Mouse (Mus musculus): ENCODE measurements around the gene Tradd.
"Not testable (repeated sequence)": the region's sequence is repeated elsewhere in the genome, so short reads cannot be mapped to it uniquely, and the experiment has no call there.

Tradd gene

GRCm38 (mm10) chr8:105295256-105295655, 30.8 kb upstream of the Tradd start:
- no peak for DNase-seq (ENCODE audit: low spot score in 2 of 2)

GRCm38 (mm10) chr8:105294776-105295175, 30.4 kb upstream of the Tradd start:
- no peak for DNase-seq (ENCODE audit: low spot score in 2 of 2)

GRCm38 (mm10) chr8:105293405-105293804, 29.0 kb upstream of the Tradd start:
- no peak for DNase-seq (ENCODE audit: low spot score in 2 of 2)

GRCm38 (mm10) chr8:105292471-105292870, 28.1 kb upstream of the Tradd start:
- DNase-seq (ENCODE audit: low spot score in 2 of 2): no peak

DNA sequence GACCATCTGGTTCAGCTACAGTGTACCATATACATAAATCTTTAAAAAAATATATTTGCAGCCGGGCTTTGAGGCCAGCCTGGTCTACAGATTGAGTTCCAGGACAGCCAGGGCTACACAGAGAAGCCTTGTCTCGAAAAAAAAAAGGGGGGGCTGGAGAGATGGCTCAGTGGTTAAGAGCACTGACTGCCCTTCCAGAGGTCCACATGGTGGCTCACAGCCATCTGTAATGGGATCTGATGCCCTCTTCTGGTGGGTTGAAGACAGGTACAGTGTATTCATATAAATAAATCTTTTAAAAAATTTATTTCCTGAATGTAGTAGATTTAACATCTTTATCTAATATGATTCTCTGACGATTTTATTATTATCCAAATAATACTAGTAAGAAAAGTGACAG, 27.4 kb upstream of the Tradd start:
- DNase-seq (ENCODE audit: low spot score in 2 of 2): not testable (repeated sequence)

GRCm38 (mm10) chr8:105291364-105291763, 27.0 kb upstream of the Tradd start:
- not testable (repeated sequence) for DNase-seq (ENCODE audit: low spot score in 2 of 2)

- DNase-seq (ENCODE audit: low spot score in 2 of 2): peak; percentile 80 to 83
Measured at GRCm38 (mm10) chr8:105290554-105291314, 26.3 kb upstream of the Tradd start.

DNA sequence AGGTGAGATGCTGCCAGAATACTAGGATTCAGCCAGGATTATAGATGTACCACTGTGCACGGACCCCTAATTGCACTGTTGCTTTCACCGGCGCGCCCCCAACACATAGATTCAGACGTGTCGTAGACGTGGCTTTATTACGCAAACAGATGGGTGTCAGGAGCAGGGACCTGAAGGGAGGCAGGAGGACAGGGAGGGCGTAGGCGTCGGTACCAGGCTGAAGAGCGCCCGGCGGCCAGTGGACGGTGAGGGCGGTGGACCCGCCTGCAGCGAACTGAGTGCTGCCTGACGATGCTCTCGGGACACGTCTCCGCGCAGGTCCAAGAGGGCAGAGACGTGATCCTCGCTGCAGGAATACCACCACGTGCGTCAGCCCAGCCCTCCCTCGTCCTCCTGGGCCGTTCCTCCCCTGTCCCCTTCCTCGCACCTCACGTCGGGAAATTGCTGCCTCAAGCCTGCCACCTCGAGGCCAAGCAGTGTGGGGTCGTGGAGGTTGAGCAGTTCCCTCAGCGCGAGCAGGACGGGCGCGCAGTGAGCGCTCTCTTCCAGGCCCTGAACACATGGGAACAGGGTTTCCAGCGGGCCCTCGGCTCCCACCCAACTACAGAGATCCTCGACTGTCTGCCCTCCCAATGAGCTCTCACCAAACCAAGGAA, 25.5 kb upstream of the Tradd start, which contains the start of gene 4931428F04Rik:
4931428F04Rik (minus strand) TSS at position 60 of the 656 bp plus-strand sequence.
- DNase-seq (ENCODE audit: low spot score in 2 of 2): peak in 1 of 2 experiments; percentile 30

DNA sequence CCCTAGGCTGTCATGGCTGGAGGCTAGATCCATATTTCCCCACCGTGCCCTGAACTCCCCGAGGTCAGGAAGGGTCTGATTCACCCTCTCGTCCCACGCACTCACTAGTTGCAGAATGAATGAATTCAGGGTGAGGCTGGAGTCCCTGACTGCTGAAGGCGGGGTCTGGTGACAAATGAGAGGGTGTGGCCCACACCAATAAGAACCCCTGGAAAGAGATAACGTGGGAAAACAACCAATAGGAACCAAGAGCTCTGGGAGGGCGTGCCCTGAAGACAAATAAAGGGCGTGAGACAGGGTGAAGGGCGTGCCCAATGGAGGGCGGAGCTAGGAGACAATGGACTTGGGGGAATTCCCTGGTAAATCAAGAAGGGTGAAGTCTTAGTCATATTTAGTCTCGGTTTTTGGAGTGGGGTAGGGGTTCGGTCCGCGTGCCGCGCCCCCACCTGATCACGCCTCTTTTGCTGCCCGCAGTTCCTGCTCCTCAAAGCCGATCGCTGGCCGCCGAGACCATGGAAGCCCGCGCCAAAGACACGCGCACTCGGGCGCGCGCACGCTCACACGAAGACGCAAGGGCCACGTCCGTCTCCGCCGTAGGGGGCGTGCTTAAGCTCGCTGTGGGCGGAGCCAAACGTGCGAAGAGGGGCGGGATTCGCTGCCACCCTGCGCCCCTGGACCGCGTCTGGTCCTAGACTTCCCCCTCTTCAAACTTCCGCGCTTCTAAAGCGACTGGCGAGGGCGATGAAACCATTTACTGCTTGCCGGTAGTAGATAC, 24.7 kb upstream of the Tradd start:
- DNase-seq (ENCODE audit: low spot score in 2 of 2): peak; percentile 94

DNA sequence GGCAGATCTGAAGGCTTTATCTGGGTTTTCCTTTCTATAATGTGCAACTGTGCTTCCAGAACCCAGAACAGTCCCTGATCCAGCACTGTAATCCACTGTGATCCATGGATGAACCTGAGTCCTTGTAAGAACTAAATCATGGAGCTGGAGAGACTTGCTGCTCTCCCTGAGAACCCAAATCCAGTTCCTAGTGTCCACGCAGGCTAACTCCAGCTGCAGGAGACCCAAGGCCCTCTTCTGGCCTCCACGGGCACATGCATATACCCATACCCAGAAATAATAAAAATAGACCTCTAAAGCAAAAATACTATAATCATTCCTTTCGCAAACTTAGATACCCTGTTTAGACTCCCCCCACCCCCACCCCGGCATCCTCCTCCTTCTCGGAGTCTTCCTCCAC, 23.8 kb upstream of the Tradd start:
- no peak for DNase-seq (ENCODE audit: low spot score in 2 of 2)

DNA sequence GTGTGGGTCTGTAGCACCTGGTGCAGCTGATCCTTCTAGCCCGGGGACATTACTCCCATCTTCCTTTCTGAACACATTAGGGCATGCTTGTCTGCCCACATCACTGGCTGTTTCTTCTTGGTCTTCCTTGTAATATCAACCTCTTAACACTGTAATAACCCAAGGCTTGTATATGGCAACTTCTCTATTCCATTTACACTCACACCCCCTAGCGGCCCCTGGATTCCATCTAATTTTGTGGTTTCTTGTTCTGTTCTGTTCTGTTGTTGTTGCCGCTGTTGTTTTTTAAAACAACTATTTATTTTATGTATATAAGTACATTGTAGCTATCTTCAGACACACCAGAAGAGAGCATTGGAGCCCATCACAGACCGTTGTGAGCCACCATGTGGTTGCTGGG, 22.5 kb upstream of the Tradd start:
- no peak for DNase-seq (ENCODE audit: low spot score in 2 of 2)

DNA sequence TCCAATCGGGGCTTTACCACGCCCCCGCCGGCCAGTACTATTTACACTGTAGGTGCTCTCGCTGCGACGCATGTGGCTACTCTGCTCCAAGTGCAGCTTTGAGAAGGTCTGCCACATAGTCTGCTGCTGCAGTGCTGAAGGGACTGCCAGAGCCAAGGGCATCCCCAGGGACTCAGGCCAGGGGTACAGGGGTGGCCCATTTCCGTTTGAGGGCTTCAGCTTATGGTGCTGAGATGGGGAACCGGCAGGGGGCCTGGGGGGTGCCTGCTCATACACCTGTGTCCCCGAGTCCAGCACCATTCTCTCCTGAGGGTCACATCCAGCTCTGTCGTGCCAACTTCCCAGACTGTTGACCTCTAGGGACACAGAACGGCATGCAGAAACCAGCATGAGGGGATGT, 21.1 kb upstream of the Tradd start:
- DNase-seq (ENCODE audit: low spot score in 2 of 2): no peak

DNA sequence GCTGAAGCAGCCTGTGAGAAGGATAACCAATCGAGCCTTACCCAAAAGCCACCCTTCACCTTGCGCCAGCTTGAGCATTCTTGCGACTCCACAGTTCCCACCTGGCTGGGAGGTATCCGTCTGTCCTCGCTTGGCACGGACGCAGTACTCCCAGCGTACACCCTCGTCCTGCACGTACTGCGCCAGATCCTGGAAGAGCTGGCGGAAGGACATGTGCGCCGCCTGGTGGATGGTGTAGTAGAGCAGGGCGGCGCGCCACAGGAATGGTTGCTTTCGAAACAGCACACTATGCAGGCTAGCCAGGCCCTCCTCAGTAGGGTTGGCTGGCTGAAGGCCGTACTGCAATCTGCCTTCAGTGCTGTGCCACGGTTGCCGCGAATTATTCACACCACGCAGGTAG, 18.7 kb upstream of the Tradd start:
- no peak for DNase-seq (ENCODE audit: low spot score in 2 of 2)

DNA sequence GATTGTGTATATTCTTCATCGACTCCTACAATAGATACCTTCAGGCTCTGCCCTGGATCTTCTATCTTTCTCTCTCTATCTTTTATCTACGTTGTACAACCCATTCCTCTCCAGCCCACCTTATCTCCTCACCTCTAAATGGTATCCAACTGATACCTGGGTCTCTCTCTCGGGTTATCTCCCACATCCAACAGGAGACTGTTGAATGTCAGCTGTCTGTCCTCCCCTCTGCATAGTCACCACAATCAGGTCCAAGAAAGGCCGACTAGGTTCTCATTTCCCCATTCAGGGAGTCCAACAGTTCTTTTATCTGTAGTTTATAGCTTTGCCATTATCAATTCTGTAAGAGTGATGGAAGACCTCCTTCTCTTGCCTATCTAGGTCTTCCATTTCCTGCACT, 17.8 kb upstream of the Tradd start:
- no peak for DNase-seq (ENCODE audit: low spot score in 2 of 2)

DNA sequence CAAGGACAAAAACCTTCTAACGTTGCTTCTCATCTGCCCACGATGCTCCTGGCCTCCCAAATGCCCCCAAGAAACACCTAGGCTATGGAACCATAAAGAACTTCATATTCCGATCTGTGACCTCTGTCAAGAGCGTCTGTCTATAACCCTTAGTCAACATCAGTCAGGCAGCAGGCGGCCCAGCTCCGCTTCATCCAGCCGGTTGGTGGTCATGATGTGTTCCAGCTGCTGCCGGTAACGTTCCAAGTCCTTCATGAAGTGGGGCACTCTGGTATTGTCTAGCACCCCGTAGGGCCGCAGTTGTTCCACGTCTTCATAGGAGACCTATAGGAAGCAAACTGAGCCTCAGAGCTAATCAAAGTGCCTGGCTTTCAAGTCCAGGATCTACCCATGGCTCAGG, 17.4 kb upstream of the Tradd start:
- DNase-seq (ENCODE audit: low spot score in 2 of 2): no peak

GRCm38 (mm10) chr8:105280567-105280966, 16.2 kb upstream of the Tradd start:
- no peak for DNase-seq (ENCODE audit: low spot score in 2 of 2)

DNA sequence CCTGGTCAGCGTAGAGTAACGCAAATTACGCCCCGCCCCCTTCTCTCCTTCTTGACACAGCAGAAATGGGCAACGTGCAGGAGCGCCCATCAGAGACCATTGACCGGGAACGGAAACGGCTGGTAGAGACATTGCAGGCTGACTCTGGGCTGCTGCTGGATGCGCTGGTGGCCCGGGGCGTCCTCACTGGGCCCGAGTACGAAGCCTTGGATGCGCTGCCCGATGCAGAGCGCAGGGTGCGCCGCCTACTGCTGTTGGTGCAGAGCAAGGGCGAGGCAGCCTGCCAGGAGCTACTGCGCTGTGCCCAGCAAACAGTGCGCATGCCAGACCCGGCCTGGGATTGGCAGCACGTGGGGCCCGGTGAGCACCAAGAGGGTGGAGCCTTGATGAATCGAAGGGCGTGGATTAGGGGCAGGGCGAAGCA, 14.5 kb upstream of the Tradd start:
- DNase-seq (ENCODE audit: low spot score in 2 of 2): peak in 1 of 2 experiments; percentile 51

DNA sequence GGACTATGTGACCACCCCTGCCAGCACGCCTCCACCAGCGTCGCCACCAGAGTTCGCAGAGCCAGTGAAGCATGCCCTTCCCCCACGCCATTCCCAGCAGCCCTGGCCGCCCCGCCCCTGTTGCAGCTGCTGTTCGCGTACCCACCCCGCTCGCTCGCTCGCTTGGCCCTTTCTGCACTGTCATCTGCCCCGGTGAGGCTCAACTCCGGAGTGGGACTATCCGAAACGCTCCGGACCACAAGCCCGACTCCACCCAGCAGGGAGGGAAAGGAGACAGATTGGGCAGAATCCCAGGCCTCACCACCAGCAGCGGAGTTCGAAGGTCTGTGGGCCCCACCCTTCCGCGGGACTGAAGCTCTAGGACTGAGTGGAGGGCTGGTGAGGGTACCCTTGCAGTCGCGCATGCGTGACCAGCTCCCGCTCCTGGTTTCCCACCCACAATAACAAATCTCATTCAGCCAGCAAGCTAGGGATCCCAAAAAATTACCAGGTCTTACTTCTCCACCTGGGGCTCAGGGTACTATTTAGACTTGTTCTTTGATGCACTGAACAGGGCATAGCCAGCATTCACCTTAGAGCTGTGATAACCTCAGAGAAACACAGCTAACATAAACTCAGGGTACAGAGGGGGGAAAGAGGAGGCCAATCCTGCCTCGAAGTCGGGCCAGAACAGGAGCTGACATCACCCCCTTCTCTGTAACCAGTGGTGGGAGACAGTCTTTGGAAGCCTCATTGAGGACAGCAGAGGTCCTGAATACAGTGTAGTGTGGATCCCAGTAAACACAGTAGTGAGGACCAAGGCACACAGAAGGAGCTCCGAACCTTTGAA, 12.1 kb upstream of the Tradd start:
- no peak for DNase-seq (ENCODE audit: low spot score in 2 of 2)

DNA sequence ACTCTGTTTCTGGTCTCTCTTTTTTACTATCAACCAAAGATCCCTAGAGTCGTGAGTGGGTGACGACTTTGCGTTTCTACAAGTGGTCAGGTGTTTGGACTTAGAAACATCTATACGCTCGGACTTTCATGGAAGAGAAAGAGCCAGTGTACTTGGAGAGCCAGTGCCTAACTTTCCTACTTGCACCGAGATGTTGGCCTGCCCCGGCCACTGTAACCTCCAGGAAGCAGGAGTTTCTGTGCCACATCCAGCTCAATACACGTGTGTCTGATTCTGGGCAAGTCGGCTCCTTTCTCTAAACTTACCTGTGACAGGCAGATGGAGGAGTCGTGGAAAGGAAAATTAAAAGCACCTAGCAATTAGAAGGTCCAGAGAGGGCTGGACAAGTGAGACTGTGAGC, 11.4 kb upstream of the Tradd start, which contains the start of gene Nol3:
Nol3 (plus strand) TSS at position 301 of the 400 bp plus-strand sequence.
- DNase-seq (ENCODE audit: low spot score in 2 of 2): no peak

DNA sequence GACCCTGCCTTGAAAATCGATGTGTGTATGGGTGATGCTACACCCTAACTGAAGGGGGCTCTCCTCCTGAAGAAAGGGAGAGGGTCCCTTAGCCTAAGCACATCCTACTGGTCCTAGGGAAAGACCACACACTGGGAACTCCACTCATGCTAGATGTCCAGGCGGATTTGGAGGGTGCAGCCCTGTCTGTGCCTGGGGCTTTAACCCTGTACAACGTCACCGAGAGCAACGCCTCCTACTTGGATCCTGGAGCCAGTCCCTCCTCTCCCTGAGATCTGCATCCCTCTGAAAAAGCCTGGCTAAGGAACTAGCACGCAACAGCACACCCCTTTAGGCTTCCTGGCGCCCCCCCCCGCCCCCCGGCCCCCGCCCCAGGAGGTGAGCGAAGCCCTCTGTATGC, 11.0 kb upstream of the Tradd start:
- no peak for DNase-seq (ENCODE audit: low spot score in 2 of 2)

DNA sequence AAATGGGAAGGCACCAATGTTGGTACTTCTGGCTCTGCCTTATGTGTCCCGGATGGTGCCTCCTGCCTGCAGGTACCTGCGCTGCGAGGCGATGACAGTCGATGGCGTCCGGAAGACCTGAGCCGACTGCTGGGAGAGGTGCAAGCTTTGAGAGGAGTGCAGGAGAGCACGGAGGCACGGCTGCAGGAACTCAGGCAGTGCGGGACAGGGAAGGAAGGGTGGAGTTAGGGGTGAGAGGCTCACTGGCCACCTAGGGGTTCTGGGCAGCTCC, 6.4 kb upstream of the Tradd start:
- no peak for DNase-seq (ENCODE audit: low spot score in 2 of 2)

Data from spleen, postnatal 36 days (tissue).